Mouse (Mus musculus) myocyte (in vitro differentiated cells): ENCODE results near the gene Rab38. TPM values are rescaled to one million over a fixed set of nuclear protein-coding genes. Genes with fewer than 3 reads are reported as not detected.

ENCODE experiments used
- H3K27me3 ChIP-seq: one replicate; pipeline ENCODE4 v1.6.1; 2011; ENCODE audit not compliant: control insufficient read depth, insufficient read depth, insufficient read length
- H3K36me3 ChIP-seq: one replicate; pipeline ENCODE4 v1.6.1; 2011; ENCODE audit not compliant: control insufficient read depth, insufficient read depth
- H3K4me2 ChIP-seq: one replicate; pipeline ENCODE4 v1.6.1; 2011; ENCODE audit warnings: low read depth, control low read depth
- H3K4me3 ChIP-seq: one replicate; pipeline ENCODE4 v1.5.1; 2011; ENCODE audit warnings: mild to moderate bottlenecking, control low read depth, moderate library complexity
- H3K79me2 ChIP-seq: one replicate; pipeline ENCODE4 v1.6.1; 2011; ENCODE audit not compliant: control insufficient read depth, insufficient read depth
- H3ac ChIP-seq: one replicate; pipeline ENCODE4 v1.6.1; 2011; ENCODE audit not compliant: control insufficient read depth, insufficient read length
- CEBPB ChIP-seq: IDR thresholded peaks from 2 replicates; pipeline ENCODE4 v1.6.1; 2011; ENCODE audit warnings: mild to moderate bottlenecking, moderate library complexity; ENCODE audit not compliant: poor library complexity, insufficient read depth, severe bottlenecking
- E2F4 ChIP-seq: IDR thresholded peaks from one replicate; pipeline ENCODE4 v1.6.1; 2011; ENCODE audit warnings: mild to moderate bottlenecking, control low read depth, moderate library complexity; ENCODE audit not compliant: insufficient read depth
- MAX ChIP-seq: IDR thresholded peaks from one replicate; pipeline ENCODE4 v1.6.1; 2011; ENCODE audit warnings: low read depth, mild to moderate bottlenecking, control low read depth
- MYOD1 ChIP-seq, 3 experiments: IDR thresholded peaks; one replicate each; pipeline ENCODE4 v1.6.1; 2011; ENCODE audit warnings: control low read depth in 2 of 3, low read depth in 2 of 3, mild to moderate bottlenecking in 2 of 3, moderate library complexity in 1 of 3; ENCODE audit not compliant: insufficient read length in 2 of 3, control insufficient read depth in 1 of 3
- POLR2A ChIP-seq: IDR thresholded peaks from one replicate; pipeline ENCODE4 v1.6.1; 2011; ENCODE audit warnings: low read depth, mild to moderate bottlenecking, control low read depth, moderate library complexity; ENCODE audit not compliant: insufficient read length
- POLR2AphosphoS2 ChIP-seq: IDR thresholded peaks from one replicate; pipeline ENCODE4 v1.6.1; 2011; ENCODE audit warnings: low read depth, control low read depth; ENCODE audit not compliant: insufficient read length
- REST ChIP-seq: IDR thresholded peaks from one replicate; pipeline ENCODE4 v1.6.1; 2011; ENCODE audit warnings: mild to moderate bottlenecking, control low read depth, moderate library complexity; ENCODE audit not compliant: insufficient read depth, insufficient read length
- SRF ChIP-seq: IDR thresholded peaks from one replicate; pipeline ENCODE4 v1.6.1; 2011; ENCODE audit warnings: low read depth; ENCODE audit not compliant: control insufficient read depth, insufficient read length
- TCF3 ChIP-seq: IDR thresholded peaks from one replicate; pipeline ENCODE4 v1.6.1; 2011; ENCODE audit warnings: low read depth, control low read depth; ENCODE audit not compliant: insufficient read length
- USF1 ChIP-seq: IDR thresholded peaks from one replicate; pipeline ENCODE4 v1.6.1; 2011; ENCODE audit warnings: low read depth, mild to moderate bottlenecking, control low read depth, moderate library complexity
- polyA plus RNA-seq: library from polyadenylated mRNA; unstranded; fragments of >200 nt; fragmentation: generic; extraction: Trizol; gene quantifications from one replicate; pipeline ENCODE4 v1.2.1, GENCODE M21; 2012; ENCODE audit warnings: missing spikeins

Gene Rab38
- polyA plus RNA-seq, 1 experiment: 0.76 TPM

GRCm38 (mm10) chr7:88536127-88536531 lies 106.1 kb downstream of the Rab38 start:
- Histone ChIP-seq H3K27me3 (no peaks in the 10 kb centered on the region), H3K4me2 (no peak overlapping the region), H3ac (no peak overlapping the region), H3K4me3 (no peak overlapping the region), H3K36me3 (no peaks in the 10 kb centered on the region), H3K79me2 (no peaks in the 10 kb centered on the region)
- TF ChIP-seq USF1: no peak
- no peak for TF ChIP-seq MAX
- no peak for TF ChIP-seq POLR2AphosphoS2
- no peak for TF ChIP-seq E2F4
- TF ChIP-seq MYOD1 (IDR thresholded peaks at IDR 0.05; ENCODE audit: control insufficient read depth in 1 of 3, insufficient read length in 2 of 3, low read depth in 2 of 3): no peak
- TF ChIP-seq POLR2A: no peak
- no peak for TF ChIP-seq TCF3
- no peak for TF ChIP-seq REST

DNA sequence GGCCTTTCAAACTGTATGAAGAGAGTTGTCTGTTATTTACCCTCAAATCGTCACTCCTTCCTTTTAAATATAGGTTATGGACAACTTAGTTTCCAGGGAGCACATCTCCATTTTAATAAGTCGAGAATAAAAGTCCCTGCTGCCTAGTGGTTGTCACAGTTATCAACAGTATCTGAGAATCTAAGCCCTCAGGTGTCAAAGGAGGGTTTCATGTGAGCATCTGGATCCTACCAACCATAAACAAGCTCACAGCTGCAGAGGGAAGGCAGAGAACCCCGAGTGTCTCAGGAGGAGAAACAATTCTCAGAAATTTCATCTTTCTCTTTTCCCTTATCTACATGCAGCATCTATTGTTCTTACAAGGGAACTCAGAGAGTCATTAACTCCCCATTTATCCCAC lies 106.7 kb downstream of the Rab38 start:
- TF ChIP-seq POLR2A: no peak
- TF ChIP-seq USF1: no peak
- TF ChIP-seq SRF: no peak
- no peak for TF ChIP-seq E2F4
- TF ChIP-seq MAX: no peak
- TF ChIP-seq CEBPB: no peak
- no peak for TF ChIP-seq REST
- Histone ChIP-seq H3K4me2 (no peak overlapping the region), H3ac (no peak overlapping the region), H3K4me3 (no peak overlapping the region), H3K27me3 (no peaks in the 10 kb centered on the region), H3K79me2 (no peaks in the 10 kb centered on the region), H3K36me3 (no peaks in the 10 kb centered on the region)

Other genes with a start within 250 kb of the Rab38 start
- gene Ctsc, start 152.2 kb upstream of the Rab38 start, polyA plus RNA-seq: 10.6 TPM